Mouse (Mus musculus) embryonic fibroblast, embryonic 13.5 days (primary cell): ENCODE data around the gene Itga1. TPM values are rescaled to one million over a fixed set of nuclear protein-coding genes. Genes with fewer than 3 reads are reported as not detected.

Experiments
- H3K27ac ChIP-seq: 2 replicates; pipeline ENCODE4 v1.5.1; 2012; ENCODE audit warnings: low read length, control low read depth, inconsistent platforms; ENCODE audit not compliant: insufficient read depth
- H3K4me1 ChIP-seq: 2 replicates; pipeline ENCODE4 v1.6.1; 2011; ENCODE audit warnings: low read length; ENCODE audit not compliant: control insufficient read depth, insufficient read depth
- H3K4me3 ChIP-seq: 2 replicates; pipeline ENCODE4 v1.5.1; 2011; ENCODE audit warnings: mild to moderate bottlenecking, control low read depth, low read length; ENCODE audit not compliant: insufficient read depth
- CTCF ChIP-seq: IDR thresholded peaks from 2 replicates; pipeline ENCODE4 v1.5.1; 2011; ENCODE audit warnings: mild to moderate bottlenecking, control low read depth, low read length, moderate library complexity, borderline replicate concordance; ENCODE audit not compliant: insufficient read depth
- POLR2A ChIP-seq: IDR thresholded peaks from 2 replicates; pipeline ENCODE4 v1.6.1; 2011; ENCODE audit warnings: low read depth, mild to moderate bottlenecking, control low read depth, low read length, moderate library complexity
- polyA plus RNA-seq: library from polyadenylated mRNA; stranded (reverse); fragments of >200 nt; gene quantifications from 2 replicates; pipeline ENCODE4 v1.2.4, GENCODE M21; 2011; ENCODE audit warnings: low read depth; ENCODE audit not compliant: missing spikeins, insufficient read length

Gene Itga1
- polyA plus RNA-seq, 1 experiment, result 23.1 TPM

DNA sequence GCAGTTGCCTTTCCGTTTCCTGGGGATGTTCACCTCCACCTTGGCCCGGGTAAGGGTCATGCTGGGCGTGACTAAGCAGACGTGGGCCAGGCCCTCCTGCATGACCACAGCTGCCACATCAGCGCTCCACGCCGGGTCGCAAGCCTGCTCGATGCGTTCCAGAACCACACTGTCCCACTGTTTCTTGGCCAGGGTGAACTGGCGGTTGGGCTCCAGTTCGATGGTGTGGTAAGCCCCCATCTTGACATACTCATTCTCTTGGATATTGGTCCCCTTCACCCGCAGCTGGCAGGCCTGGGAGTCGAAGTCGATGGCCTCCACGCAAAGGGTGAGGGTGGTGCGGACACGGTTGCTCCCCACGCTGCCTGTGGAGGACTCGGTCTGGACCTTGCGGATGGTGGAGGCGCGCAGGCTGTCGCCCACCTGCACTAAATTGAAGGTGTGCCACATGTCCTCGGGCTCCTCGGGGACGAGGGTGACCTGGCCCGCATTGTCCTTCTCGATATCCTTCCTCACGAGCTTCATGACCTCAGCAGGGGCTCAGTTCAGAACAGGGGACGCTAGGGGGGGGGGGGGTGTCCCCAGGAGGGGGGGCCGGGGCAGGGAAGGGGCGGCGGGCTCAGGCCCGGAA, 12.3 kb downstream of the Itga1 start:
- TF ChIP-seq POLR2A, result peak; percentile 62
- no peak for TF ChIP-seq CTCF
- peaks cover 2% of the 10 kb centered on the region; the same call in 1 of the 2 replicates for H3K4me1 ChIP-seq
- peak overlapping the region; percentile 62 for H3K4me3 ChIP-seq
- 0 out of 2 replicates have a peak overlapping the region, but pooled peaks have one; percentile 4 for H3K27ac ChIP-seq

DNA sequence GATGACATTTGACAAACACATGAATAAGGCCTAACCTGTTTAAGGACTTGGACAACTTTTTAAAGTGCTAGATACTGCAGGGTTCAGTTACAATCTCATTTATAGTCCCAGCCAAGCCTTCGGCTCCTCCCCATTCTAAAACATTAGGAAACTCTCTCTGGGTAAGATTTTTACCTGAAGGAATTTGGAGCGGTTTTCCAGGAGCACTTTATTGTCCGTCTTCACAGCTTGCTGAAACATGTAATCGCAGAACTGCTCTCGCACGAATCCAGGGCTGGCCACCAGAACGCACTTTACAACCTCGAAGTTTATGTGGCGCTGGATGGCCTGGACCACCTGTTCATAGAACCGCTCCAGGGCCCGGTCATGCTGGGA, 12.8 kb downstream of the Itga1 start:
- H3K4me3 ChIP-seq, result peak overlapping the region; percentile 62
- no peak for TF ChIP-seq CTCF
- TF ChIP-seq POLR2A, result no peak
- H3K4me1 ChIP-seq, result peaks cover 2% of the 10 kb centered on the region; the same call in 1 of the 2 replicates
- no peak overlapping the region for H3K27ac ChIP-seq

DNA sequence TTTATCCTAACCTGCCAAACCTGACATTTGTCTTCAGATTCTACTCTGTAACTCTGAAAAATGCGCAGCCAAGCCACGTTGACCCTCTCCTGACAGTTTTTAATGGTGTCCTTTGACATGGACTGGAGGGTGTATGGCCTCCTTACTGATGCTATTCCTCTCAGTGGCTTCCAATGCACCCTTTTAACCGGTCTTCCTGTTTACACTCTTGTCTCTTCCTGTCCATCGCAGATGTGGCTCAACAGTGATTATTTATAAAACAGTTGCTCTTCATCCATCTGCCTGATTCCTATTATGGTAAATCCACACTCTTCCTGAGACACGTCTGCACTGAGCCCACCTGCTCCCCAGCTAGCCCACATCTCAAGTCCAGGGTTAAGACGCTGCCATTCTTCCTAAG, 15.8 kb downstream of the Itga1 start:
- TF ChIP-seq POLR2A (no peak), CTCF (no peak)
- no peaks in the 10 kb centered on the region for H3K4me1 ChIP-seq
- no peak overlapping the region for H3K27ac ChIP-seq
- H3K4me3 ChIP-seq, result no peak overlapping the region

DNA sequence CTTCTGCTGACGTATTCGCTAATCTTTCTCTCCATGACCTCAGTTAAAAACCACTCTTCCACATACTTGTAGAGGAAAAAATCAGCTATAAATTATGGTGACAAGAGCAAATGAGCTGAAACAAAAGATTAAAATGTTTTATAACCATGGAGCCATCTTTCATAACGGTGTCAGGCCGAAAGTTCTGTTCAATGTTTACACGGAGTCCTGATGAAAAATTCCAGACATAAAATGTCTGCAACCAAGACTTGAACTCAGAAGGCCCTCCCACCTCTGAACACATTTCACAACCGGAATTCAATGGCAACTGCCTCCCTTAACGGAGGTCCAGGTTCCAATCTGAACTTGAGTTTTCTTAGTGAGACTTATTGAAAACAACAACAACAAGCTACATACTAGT, 19.4 kb downstream of the Itga1 start:
- TF ChIP-seq POLR2A (no peak), CTCF (no peak)
- H3K4me1 ChIP-seq, result no peaks in the 10 kb centered on the region
- H3K4me3 ChIP-seq, result no peak overlapping the region
- H3K27ac ChIP-seq, result no peak overlapping the region

DNA sequence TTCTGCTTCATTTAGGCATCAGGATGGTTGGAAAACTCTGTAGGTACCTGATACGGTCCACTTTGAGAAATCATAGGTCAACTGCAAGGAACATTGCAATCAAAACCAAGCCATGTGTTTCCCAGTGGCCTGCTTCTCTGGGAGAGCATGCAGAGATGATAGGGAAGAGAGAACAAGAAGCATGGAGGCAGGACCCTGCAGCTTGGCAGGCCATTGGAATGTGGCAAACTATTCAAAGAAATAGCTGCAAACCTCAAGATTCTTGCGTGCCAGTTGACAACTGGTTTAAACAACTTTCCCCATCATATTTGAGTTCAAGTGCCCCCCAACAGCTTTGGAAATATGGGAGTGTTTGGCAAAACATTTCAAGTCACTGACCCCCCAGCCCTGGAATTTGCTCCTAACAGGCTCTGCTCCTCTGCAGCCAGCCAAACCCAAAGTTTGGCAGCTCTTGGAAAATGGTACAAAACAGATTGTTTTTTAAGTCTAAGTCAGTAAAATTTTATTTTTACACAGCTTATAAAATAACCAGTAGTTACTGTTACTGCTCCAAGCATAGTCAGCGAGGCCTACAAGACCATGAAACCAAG, 21.7 kb downstream of the Itga1 start:
- no peak overlapping the region for H3K4me3 ChIP-seq
- H3K27ac ChIP-seq, result 0 out of 2 replicates have a peak overlapping the region, but pooled peaks have one; percentile 6
- TF ChIP-seq POLR2A (no peak), CTCF (no peak)
- H3K4me1 ChIP-seq, result no peaks in the 10 kb centered on the region

DNA sequence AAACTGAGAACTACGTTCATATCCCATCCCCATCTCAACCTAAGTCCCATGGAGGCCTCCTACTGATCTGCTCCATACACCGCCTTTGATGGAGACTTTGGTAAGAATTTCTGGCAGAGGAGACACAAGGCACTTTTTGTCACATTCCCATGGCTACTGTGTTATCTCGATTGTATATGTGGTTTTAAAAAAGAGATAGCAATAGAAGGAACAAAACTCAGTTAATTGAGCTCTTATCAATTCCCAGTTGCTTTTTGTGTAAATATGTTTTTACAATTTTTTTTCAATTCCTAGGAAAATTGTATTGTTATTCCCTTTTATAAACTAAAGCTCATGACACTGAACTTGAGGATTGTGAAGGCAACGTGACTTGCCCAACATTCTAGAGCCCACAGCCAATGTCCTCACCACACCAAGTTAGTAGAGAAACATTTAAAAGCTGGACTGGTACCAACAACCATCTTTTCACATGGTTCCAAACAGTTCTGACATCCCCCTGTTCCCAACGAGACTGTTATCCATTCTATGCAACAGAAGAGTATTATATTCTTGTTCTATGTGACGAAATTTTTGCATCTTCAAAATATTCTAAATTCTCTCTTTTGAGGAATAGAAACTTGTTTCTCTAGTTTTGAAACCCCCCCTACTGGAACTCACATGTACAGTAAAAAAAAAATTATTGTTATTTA, 22.6 kb downstream of the Itga1 start:
- Histone ChIP-seq H3K4me1 (no peaks in the 10 kb centered on the region), H3K4me3 (no peak overlapping the region), H3K27ac (no peak overlapping the region)
- TF ChIP-seq POLR2A (no peak), CTCF (no peak)

DNA sequence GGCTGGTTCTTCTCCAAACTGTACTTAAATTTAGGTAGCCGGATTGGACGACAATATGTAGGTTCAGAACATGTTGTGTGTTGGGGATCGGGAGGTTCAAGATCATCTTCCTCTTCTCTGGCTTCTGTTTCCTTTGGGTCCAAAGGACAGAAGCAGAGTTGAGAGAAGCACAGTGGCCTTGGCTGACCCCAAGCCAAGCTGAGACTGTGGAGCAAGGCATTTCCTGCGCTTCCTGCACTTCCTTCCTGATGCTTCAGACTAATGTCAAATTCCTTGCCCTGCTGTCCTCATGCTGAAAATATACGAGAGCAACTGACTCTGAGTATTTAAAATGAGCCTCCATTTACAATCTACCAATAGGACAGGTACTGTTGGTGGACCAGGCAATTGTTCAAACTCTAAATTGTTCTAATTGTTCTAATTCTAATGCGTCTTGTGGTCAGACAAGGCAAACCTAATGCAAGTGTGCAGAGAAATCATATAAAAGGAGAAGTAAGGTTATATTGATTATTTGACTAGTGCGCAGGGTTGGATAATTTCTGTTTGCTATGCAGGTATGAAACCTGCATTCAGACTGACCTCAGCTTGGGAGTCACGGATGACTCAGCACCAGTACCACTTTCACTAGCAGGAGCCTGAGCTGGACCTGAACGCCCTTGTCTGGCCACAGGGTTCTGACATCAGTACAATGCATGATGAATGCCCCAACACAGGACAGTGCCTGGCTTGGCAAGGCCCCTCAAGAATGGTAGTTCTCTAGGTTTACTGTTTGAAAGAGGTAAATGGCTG, 24.2 kb downstream of the Itga1 start:
- TF ChIP-seq CTCF, result no peak
- TF ChIP-seq POLR2A, result no peak
- Histone ChIP-seq H3K4me1 (no peaks in the 10 kb centered on the region), H3K27ac (no peak overlapping the region), H3K4me3 (no peak overlapping the region)

DNA sequence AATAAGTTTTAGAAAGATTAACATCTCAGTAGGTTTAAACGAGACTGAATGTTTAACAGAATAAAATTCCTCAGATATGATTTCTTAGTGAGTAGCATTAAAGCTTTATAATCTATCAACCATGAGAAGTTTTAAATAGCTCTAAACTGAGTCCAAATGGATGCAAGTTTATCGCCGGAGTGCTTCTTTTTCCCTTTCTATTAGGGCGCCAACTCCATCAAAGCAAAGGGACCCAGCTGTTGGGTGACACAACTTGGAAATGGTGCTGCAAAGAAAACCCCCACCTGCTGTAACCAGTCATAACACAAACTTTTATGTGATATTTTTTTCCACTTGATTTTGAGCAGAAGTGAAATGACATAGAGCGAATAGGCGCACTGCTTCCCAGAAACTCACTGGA, 29.4 kb downstream of the Itga1 start:
- H3K4me1 ChIP-seq, result no peaks in the 10 kb centered on the region
- TF ChIP-seq POLR2A (no peak), CTCF (no peak)
- no peak overlapping the region for H3K27ac ChIP-seq
- H3K4me3 ChIP-seq, result no peak overlapping the region

DNA sequence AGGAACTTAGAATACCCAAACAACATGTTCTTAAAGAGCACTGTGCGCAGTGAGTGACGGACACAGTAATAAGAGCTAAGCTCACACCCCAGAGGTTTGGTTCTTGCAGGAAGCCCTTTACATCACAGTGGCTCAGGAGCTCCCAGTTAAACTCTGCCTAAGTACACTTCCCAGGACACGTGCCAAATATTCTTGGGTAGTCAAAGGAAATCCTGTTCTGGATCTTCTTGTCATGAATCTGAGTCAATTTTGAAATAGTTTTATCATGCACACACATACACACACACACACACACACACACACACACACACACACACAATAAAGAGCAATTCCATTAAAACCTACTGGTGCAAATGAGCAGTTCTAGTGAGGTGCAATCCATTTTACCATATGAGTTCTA, 30.3 kb downstream of the Itga1 start:
- Histone ChIP-seq H3K4me3 (no peak overlapping the region), H3K27ac (no peak overlapping the region)

DNA sequence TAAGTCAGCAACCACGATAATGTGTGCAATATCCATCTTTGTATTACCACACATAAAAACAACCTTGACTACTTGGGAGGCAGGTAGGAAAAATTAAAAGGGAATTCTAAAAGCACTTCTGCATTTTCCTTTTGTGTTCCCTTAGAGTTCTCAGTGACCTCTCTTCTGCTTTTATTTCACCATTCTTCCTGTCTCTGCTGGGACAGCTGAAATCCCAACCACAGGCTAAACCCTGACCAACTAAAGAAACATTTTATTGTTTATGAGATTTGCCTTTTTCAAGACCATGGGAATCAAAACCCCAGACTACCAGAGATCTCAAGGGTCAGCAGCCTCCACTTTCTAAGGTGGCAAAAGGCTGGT, 33.8 kb downstream of the Itga1 start:
- TF ChIP-seq POLR2A (no peak), CTCF (no peak)
- H3K4me1 ChIP-seq, result no peaks in the 10 kb centered on the region
- no peak overlapping the region for H3K4me3 ChIP-seq
- H3K27ac ChIP-seq, result no peak overlapping the region

More for the DNA sequence above, 30.3 kb downstream of the Itga1 start:
- TF ChIP-seq POLR2A, result no peak
- no peak for TF ChIP-seq CTCF
- H3K4me1 ChIP-seq, result no peaks in the 10 kb centered on the region
